Mouse (Mus musculus) C2C12 (cell line): ENCODE measurements around the gene Mecom. TPM values are rescaled to one million over a fixed set of nuclear protein-coding genes. Genes with fewer than 3 reads are reported as not detected.

Source experiments
- H3K27me3 ChIP-seq: one replicate; pipeline ENCODE4 v1.6.1; 2011; ENCODE audit not compliant: control insufficient read depth, insufficient read depth, insufficient read length
- H3K36me3 ChIP-seq: one replicate; pipeline ENCODE4 v1.6.1; 2011; ENCODE audit not compliant: control insufficient read depth, insufficient read depth
- H3K4me3 ChIP-seq: one replicate; pipeline ENCODE4 v1.5.1; 2011; ENCODE audit warnings: mild to moderate bottlenecking, control low read depth; ENCODE audit not compliant: poor library complexity, insufficient read depth, severe bottlenecking
- H3K79me2 ChIP-seq: one replicate; pipeline ENCODE4 v1.6.1; 2011; ENCODE audit not compliant: control insufficient read depth, insufficient read depth
- H3K79me3 ChIP-seq: one replicate; pipeline ENCODE4 v1.6.1; 2011; ENCODE audit warnings: low read depth, control low read depth
- H3ac ChIP-seq: one replicate; pipeline ENCODE3; 2011; ENCODE audit warnings: low read depth; ENCODE audit not compliant: control insufficient read depth, insufficient read length
- CEBPB ChIP-seq: IDR thresholded peaks from one replicate; pipeline ENCODE4 v1.6.1; 2011; ENCODE audit warnings: low read depth, mild to moderate bottlenecking, control low read depth, moderate library complexity
- CTCF ChIP-seq: IDR thresholded peaks from one replicate; pipeline ENCODE4 v1.5.1; 2011; ENCODE audit not compliant: control insufficient read depth, insufficient read depth, insufficient read length
- FOSL1 ChIP-seq: IDR thresholded peaks from one replicate; pipeline ENCODE4 v1.8.0; 2011; ENCODE audit warnings: mild to moderate bottlenecking, low read length; ENCODE audit not compliant: poor library complexity, insufficient read depth, severe bottlenecking
- MAX ChIP-seq: IDR thresholded peaks from one replicate; pipeline ENCODE4 v1.6.1; 2011; ENCODE audit warnings: mild to moderate bottlenecking, control low read depth
- MYOD1 ChIP-seq: IDR thresholded peaks from one replicate; pipeline ENCODE4 v1.6.1; 2011; ENCODE audit warnings: low read depth; ENCODE audit not compliant: control insufficient read depth, insufficient read length
- MYOG ChIP-seq: IDR thresholded peaks from one replicate; pipeline ENCODE4 v1.6.1; 2011; ENCODE audit not compliant: control insufficient read depth, insufficient read length; ENCODE audit errors: extremely low read depth
- USF1 ChIP-seq: IDR thresholded peaks from one replicate; pipeline ENCODE4 v1.6.1; 2011; ENCODE audit warnings: low read depth, mild to moderate bottlenecking, control low read depth, moderate library complexity
- polyA plus RNA-seq: library from polyadenylated mRNA; unstranded; fragments of >200 nt; fragmentation: generic; extraction: Trizol; gene quantifications from one replicate; pipeline ENCODE4 v1.2.1, GENCODE M21; 2012; ENCODE audit warnings: missing spikeins

Gene Mecom
- polyA plus RNA-seq, 1 experiment, result 1.3 TPM

- no peaks in the 10 kb centered on the region for H3K79me2 ChIP-seq
- TF ChIP-seq MYOD1, result no peak
- TF ChIP-seq CTCF, result no peak
- no peak for TF ChIP-seq MAX
- no peak for TF ChIP-seq USF1
- TF ChIP-seq FOSL1, result no peak
- TF ChIP-seq MYOG, result no peak
- TF ChIP-seq CEBPB, result no peak
- H3K36me3 ChIP-seq, result no peaks in the 10 kb centered on the region
- H3K79me3 ChIP-seq, result no peaks in the 10 kb centered on the region
- H3K27me3 ChIP-seq, result no peaks in the 10 kb centered on the region
- H3ac ChIP-seq, result no peak overlapping the region
- no peak overlapping the region for H3K4me3 ChIP-seq
Measured at GRCm38 (mm10) chr3:30420899-30421298, 126.9 kb downstream of the Mecom start.

GRCm38 (mm10) chr3:30414173-30414572, 133.6 kb downstream of the Mecom start:
- no peaks in the 10 kb centered on the region for H3K79me2 ChIP-seq
- no peak overlapping the region for H3ac ChIP-seq
- H3K36me3 ChIP-seq, result no peaks in the 10 kb centered on the region
- no peak overlapping the region for H3K4me3 ChIP-seq
- TF ChIP-seq FOSL1, result no peak
- TF ChIP-seq USF1, result no peak
- no peak for TF ChIP-seq CEBPB
- TF ChIP-seq MYOD1, result no peak
- TF ChIP-seq MYOG, result no peak
- TF ChIP-seq CTCF, result no peak
- no peak for TF ChIP-seq MAX
- H3K27me3 ChIP-seq, result no peaks in the 10 kb centered on the region
- H3K79me3 ChIP-seq, result no peaks in the 10 kb centered on the region

- H3K36me3 ChIP-seq, result no peaks in the 10 kb centered on the region
- no peaks in the 10 kb centered on the region for H3K79me3 ChIP-seq
- no peaks in the 10 kb centered on the region for H3K79me2 ChIP-seq
- no peaks in the 10 kb centered on the region for H3K27me3 ChIP-seq
- no peak overlapping the region for H3ac ChIP-seq
- TF ChIP-seq MYOG (no peak), CEBPB (no peak), CTCF (no peak), MYOD1 (no peak), FOSL1 (no peak), USF1 (no peak), MAX (no peak)
- H3K4me3 ChIP-seq, result no peak overlapping the region
Measured at GRCm38 (mm10) chr3:30410778-30411177, 137.0 kb downstream of the Mecom start.

GRCm38 (mm10) chr3:30404821-30405220, 143.0 kb downstream of the Mecom start:
- Histone ChIP-seq H3K36me3 (no peaks in the 10 kb centered on the region), H3K79me2 (no peaks in the 10 kb centered on the region), H3K4me3 (no peak overlapping the region), H3K79me3 (no peaks in the 10 kb centered on the region), H3ac (no peak overlapping the region), H3K27me3 (no peaks in the 10 kb centered on the region)
- TF ChIP-seq CEBPB (no peak), CTCF (no peak), MYOG (no peak), FOSL1 (no peak), USF1 (no peak), MYOD1 (no peak), MAX (no peak)

- H3K79me2 ChIP-seq, result no peaks in the 10 kb centered on the region
- TF ChIP-seq CEBPB (no peak), MYOG (no peak), CTCF (no peak), FOSL1 (no peak), MAX (no peak), MYOD1 (no peak), USF1 (no peak)
- H3K4me3 ChIP-seq, result no peak overlapping the region
- no peaks in the 10 kb centered on the region for H3K79me3 ChIP-seq
- no peaks in the 10 kb centered on the region for H3K36me3 ChIP-seq
- no peaks in the 10 kb centered on the region for H3K27me3 ChIP-seq
- no peak overlapping the region for H3ac ChIP-seq
Measured at GRCm38 (mm10) chr3:30398911-30399310, 148.9 kb downstream of the Mecom start.

GRCm38 (mm10) chr3:30394911-30395310, 152.9 kb downstream of the Mecom start:
- H3K36me3 ChIP-seq, result no peaks in the 10 kb centered on the region
- TF ChIP-seq FOSL1 (no peak), USF1 (no peak), MAX (no peak), MYOG (no peak), CEBPB (no peak), CTCF (no peak)
- no peaks in the 10 kb centered on the region for H3K27me3 ChIP-seq
- no peak overlapping the region for H3ac ChIP-seq
- H3K79me3 ChIP-seq, result no peaks in the 10 kb centered on the region
- H3K4me3 ChIP-seq, result no peak overlapping the region
- no peaks in the 10 kb centered on the region for H3K79me2 ChIP-seq
